Mouse (Mus musculus) ES-E14 (cell line): ENCODE results near the gene Gm21985.
"Not testable (repeated sequence)": the region's sequence is repeated elsewhere in the genome, so short reads cannot be mapped to it uniquely, and the experiment has no call there.

Source experiments
- MAFK ChIP-seq: IDR thresholded peaks from 2 replicates; pipeline ENCODE4 v1.6.1; 2014; ENCODE audit warnings: mild to moderate bottlenecking, low read depth, low read length, inconsistent platforms; ENCODE audit not compliant: insufficient read depth
- ZNF384 ChIP-seq: IDR thresholded peaks from 2 replicates; pipeline ENCODE4 v1.6.1; 2012; ENCODE audit warnings: low read depth, low read length, inconsistent platforms

GRCm38 (mm10) chr2:112428534-112428933 lies 162.4 kb downstream of the Gm21985 start:
- TF ChIP-seq MAFK, ZNF384: not testable (repeated sequence)
